Mouse (Mus musculus): ENCODE measurements around the gene Tbc1d24. TPM values are rescaled to one million over a fixed set of nuclear protein-coding genes. Genes with fewer than 3 reads are reported as not detected.
A peak's percentile ranks its signal among the peaks of the same experiment; 100 is the strongest.

Gene Tbc1d24
- polyA plus RNA-seq, 1 experiment, result 50.3 TPM

DNA sequence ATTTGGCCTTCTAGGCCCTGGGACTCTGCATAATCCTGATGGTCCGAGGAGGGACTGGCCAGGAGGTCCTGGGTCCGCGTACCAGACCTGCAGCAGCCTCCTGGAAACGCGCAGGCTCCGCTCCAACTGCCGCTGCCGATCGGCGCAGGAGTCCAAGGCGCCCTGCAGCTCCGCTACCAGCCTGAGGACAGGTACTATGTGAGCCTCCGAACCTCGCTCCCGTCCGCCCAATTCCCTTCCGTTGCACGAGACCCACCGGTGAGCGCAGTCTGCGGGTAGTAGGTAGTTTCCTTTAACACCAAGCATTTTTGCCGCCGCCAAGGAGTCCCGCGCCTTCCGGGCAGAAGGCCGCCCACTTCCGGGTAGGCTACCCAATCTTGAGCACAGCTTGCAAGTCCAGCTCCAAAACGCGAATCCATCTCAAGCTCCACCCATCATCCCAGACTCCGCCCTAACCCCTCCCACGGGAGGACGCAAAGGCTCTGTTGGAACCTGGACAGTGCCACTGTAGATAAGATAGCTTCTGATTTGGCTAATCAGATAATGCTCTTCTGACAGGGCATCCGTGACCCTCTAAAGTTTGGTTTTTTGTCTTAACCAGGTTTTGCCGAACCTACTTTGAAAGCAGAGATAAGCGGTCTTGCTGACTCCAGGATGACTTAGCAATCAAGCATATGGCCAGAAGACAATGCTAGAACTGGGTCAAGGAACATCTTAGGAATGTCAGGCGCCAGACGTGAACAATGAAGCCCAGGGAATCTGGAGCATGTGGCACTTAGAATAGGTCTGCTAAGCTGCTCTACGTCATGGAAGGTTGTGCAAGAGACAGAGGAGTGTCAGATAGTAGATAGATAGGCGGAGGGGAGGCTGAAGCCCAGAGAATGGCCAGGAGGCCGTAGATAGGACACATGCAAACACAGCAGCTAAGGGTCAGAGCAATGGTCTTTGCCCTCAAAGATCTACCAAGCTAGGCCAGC lies 15.4 kb upstream of the Tbc1d24 start, which contains the start of gene Tedc2:
Tedc2 (minus strand) TSS at position 417 of the 977 bp plus-strand sequence.
- DNase-seq, result peak; percentile 95 to 96
- Histone ChIP-seq H3K27ac (ENCODE audit: insufficient read depth, low read length) (peak within 1 kb of the TSS; percentile 62; the same call in 1 of the 2 replicates), H3K27me3 (ENCODE audit: control insufficient read depth, insufficient read depth, low read length) (no peaks in the 10 kb centered on the region), H3K4me3 (replicated peaks; ENCODE audit: insufficient read depth, low read depth, low read length) (peak within 1 kb of the TSS; percentile 96), H3K4me1 (ENCODE audit: control insufficient read depth, insufficient read depth, low read length) (peaks cover 5% of the 10 kb centered on the region; the same call in 1 of the 2 replicates)
- WGBS, result 3% methylated on average over 41 of the region's 41 CpGs
- TF ChIP-seq POLR2A (IDR thresholded peaks at IDR 0.05; ENCODE audit: borderline replicate concordance, insufficient read depth, low read length), result peak; percentile 78; the same call in 1 of the 2 replicates
- no peak for TF ChIP-seq CTCF (IDR thresholded peaks at IDR 0.05; ENCODE audit: borderline replicate concordance, insufficient read depth, low read depth, low read length)

DNA sequence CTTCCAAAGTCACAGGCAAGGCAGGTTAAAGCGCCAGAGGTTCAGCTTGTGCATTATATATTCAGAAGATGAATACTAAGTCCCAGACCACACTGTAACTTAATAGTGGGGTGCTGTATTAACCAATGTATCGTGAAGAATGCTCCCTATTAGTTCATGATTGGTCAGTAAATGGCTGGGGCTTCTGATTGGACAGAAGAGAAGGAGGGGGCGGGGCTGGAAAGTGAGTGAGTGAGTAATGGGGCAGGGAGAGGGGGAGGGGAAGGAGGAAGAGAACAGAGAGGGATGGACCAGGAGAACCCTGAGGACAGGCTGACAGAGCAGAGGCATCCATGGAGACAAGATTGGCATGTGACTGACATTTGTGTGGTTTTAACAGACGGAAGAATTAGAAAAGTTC lies 11.5 kb upstream of the Tbc1d24 start:
- 60% methylated on average over 4 of the region's 4 CpGs for WGBS
- no peak overlapping the region for H3K4me3 ChIP-seq (replicated peaks; ENCODE audit: insufficient read depth, low read depth, low read length)

DNA sequence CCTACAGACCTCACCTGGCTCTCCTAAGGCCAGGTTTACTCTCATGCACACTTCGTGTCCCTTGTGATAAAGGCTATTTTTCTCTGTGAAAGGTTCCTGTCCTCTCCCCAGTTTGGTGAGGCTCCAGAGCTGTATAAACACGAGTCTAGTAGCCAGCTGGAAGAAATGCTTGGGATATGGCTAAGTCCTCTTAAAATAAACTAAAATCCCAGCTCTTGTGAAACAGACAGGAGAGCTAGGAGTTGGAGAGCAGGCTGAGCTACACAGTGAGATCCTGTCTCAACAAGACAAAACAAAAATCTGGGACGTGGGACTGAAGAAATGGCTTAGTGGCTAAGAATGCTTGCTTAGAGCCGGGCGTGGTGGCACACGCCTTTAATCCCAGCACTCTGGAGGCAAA lies 7.8 kb upstream of the Tbc1d24 start:
- peaks cover 15% of the 10 kb centered on the region for H3K4me1 ChIP-seq (ENCODE audit: control insufficient read depth, insufficient read depth, low read length)
- no peak overlapping the region for H3K4me3 ChIP-seq (replicated peaks; ENCODE audit: insufficient read depth, low read depth, low read length)
- H3K27me3 ChIP-seq (ENCODE audit: control insufficient read depth, insufficient read depth, low read length), result no peaks in the 10 kb centered on the region
- 69% methylated on average over 6 of the region's 6 CpGs for WGBS
- no peak for TF ChIP-seq CTCF (IDR thresholded peaks at IDR 0.05; ENCODE audit: borderline replicate concordance, insufficient read depth, low read depth, low read length)
- no peak for TF ChIP-seq POLR2A (IDR thresholded peaks at IDR 0.05; ENCODE audit: borderline replicate concordance, insufficient read depth, low read length)
- no peak for DNase-seq
- H3K27ac ChIP-seq (ENCODE audit: insufficient read depth, low read length), result no peak overlapping the region

More for the DNA sequence above, 11.5 kb upstream of the Tbc1d24 start:
- DNase-seq, result no peak
- Histone ChIP-seq H3K4me1 (ENCODE audit: control insufficient read depth, insufficient read depth, low read length) (peaks cover 5% of the 10 kb centered on the region; the same call in 1 of the 2 replicates), H3K27me3 (ENCODE audit: control insufficient read depth, insufficient read depth, low read length) (no peaks in the 10 kb centered on the region), H3K27ac (ENCODE audit: insufficient read depth, low read length) (no peak overlapping the region)
- TF ChIP-seq CTCF (IDR thresholded peaks at IDR 0.05; ENCODE audit: borderline replicate concordance, insufficient read depth, low read depth, low read length) (no peak), POLR2A (IDR thresholded peaks at IDR 0.05; ENCODE audit: borderline replicate concordance, insufficient read depth, low read length) (no peak)

DNA sequence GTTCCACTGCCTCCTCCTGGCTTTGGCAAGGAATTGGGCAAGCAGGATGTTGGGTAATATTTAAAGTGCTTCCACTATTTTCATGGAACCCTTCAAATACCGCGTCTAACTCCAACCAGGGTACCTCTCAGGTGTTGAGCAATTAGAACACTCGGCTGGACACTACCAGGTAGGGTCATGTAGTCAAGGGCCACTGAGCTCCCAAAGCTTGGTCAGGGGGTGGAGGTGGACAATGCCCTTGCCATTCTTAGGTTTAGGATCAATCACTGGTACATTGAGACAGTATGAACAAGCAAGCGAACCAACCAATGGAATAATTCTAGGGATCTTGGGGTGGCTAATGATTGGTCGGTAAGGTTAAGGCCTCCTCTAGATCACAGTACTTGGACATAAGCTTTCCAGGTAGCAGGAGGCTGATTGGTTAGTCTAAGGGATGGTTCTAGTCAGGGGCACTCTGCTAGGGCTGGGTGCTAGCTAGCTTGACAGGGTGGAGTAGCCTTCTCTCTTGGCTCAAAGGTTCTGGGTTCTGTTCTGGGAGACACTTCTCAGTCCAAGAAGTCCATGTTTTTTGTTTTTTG lies 7.2 kb upstream of the Tbc1d24 start:
- peak overlapping the region; percentile 56 for H3K4me3 ChIP-seq (replicated peaks; ENCODE audit: insufficient read depth, low read depth, low read length)
- H3K27ac ChIP-seq (ENCODE audit: insufficient read depth, low read length), result no peak overlapping the region
- peaks cover 18% of the 10 kb centered on the region for H3K4me1 ChIP-seq (ENCODE audit: control insufficient read depth, insufficient read depth, low read length)
- H3K27me3 ChIP-seq (ENCODE audit: control insufficient read depth, insufficient read depth, low read length), result no peaks in the 10 kb centered on the region
- WGBS, result 33% methylated on average over 5 of the region's 5 CpGs
- no peak for DNase-seq
- TF ChIP-seq POLR2A (IDR thresholded peaks at IDR 0.05; ENCODE audit: borderline replicate concordance, insufficient read depth, low read length) (no peak), CTCF (IDR thresholded peaks at IDR 0.05; ENCODE audit: borderline replicate concordance, insufficient read depth, low read depth, low read length) (peak; percentile 30; the same call in 1 of the 2 replicates)

DNA sequence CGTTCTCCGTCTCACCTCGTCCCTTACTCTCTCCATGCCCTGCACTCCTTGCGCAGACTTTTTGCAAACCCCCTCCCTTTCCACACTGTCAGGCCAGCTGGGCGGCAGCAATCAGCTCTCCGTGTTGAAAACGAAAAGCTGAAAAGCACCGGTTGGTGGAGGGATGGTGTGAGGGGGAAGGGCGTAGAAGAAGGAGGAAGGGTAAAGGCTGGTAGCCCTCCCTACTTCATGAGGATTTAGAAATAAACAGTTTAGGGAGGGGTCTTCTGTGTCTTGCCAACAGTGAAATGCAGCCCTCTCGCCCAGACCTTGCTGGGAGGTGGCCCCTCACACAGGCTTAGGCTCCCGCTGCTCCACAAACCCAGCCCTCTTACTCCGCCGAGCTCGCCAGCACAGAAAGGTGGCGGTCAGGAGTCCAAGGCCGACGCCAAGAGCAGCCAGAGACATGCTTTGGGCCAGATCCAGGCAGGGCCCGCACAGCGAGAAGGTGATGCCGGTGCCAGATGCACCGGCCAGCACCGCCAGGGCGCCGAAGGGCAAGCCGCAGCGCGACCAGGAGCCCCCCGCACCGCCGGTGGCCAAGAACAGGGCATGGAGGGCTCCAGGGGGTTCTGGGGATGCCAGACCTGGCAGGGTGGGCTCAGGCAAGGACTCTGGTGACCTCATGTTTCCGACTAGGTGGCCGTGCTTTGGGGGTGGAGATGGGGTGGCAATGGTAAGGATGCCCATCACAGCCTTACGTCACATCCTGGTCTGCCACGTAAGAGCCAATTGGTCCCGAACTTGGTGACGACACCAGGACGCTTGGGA lies 6.5 kb upstream of the Tbc1d24 start:
- peak overlapping the region; percentile 56 for H3K4me3 ChIP-seq (replicated peaks; ENCODE audit: insufficient read depth, low read depth, low read length)
- peaks cover 18% of the 10 kb centered on the region for H3K4me1 ChIP-seq (ENCODE audit: control insufficient read depth, insufficient read depth, low read length)
- no peaks in the 10 kb centered on the region for H3K27me3 ChIP-seq (ENCODE audit: control insufficient read depth, insufficient read depth, low read length)
- peak overlapping the region; percentile 81 for H3K27ac ChIP-seq (ENCODE audit: insufficient read depth, low read length)
- WGBS, result 3% methylated on average over 37 of the region's 37 CpGs
- peak; percentile 88 to 89 for DNase-seq
- TF ChIP-seq CTCF (IDR thresholded peaks at IDR 0.05; ENCODE audit: borderline replicate concordance, insufficient read depth, low read depth, low read length), result no peak
- TF ChIP-seq POLR2A (IDR thresholded peaks at IDR 0.05; ENCODE audit: borderline replicate concordance, insufficient read depth, low read length), result peak; percentile 62; the same call in 1 of the 2 replicates

DNA sequence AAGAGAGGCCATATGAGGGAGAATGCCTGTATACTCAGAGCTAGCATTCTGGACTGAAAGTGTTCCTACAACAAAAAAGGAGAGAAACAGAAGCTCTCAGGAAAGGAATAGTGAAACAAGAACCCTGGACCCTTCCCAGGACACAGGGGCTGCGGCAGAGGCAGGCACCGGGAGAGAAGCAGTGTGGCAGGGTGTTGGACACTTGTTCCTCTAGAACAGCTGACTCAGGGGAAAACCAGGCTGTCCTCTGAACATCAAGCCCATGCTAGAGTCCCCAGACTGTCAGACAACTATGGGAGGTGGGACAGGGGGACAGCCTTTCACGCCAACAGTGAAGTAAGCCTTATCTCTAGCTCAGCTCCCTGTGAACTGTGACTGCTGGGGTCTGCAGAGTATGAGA lies 5.2 kb upstream of the Tbc1d24 start:
- peaks cover 18% of the 10 kb centered on the region for H3K4me1 ChIP-seq (ENCODE audit: control insufficient read depth, insufficient read depth, low read length)
- H3K27ac ChIP-seq (ENCODE audit: insufficient read depth, low read length), result no peak overlapping the region
- no peak for DNase-seq
- WGBS, result 81% methylated on average over 3 of the region's 3 CpGs
- no peaks in the 10 kb centered on the region for H3K27me3 ChIP-seq (ENCODE audit: control insufficient read depth, insufficient read depth, low read length)
- TF ChIP-seq POLR2A (IDR thresholded peaks at IDR 0.05; ENCODE audit: borderline replicate concordance, insufficient read depth, low read length), result no peak
- no peak for TF ChIP-seq CTCF (IDR thresholded peaks at IDR 0.05; ENCODE audit: borderline replicate concordance, insufficient read depth, low read depth, low read length)
- H3K4me3 ChIP-seq (replicated peaks; ENCODE audit: insufficient read depth, low read depth, low read length), result no peak overlapping the region

DNA sequence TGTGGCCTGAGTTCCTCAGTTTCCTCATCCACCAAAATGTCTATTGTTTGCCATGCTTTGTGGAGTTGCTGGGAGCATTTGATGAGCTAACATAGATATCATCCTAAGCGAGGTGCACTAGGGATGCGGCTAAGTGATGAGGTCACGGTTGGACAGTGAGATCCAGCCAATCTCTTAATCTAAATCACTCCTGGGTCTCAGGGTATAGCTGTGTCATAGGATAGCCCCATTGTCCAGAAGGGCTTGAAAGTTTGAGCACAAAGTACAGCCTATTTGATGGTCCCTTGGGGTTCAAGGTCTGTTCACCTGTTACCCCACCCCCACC lies 4.5 kb upstream of the Tbc1d24 start:
- TF ChIP-seq POLR2A (IDR thresholded peaks at IDR 0.05; ENCODE audit: borderline replicate concordance, insufficient read depth, low read length), result no peak
- no peak for TF ChIP-seq CTCF (IDR thresholded peaks at IDR 0.05; ENCODE audit: borderline replicate concordance, insufficient read depth, low read depth, low read length)
- WGBS, result 93% methylated on average over 3 of the region's 3 CpGs
- Histone ChIP-seq H3K4me1 (ENCODE audit: control insufficient read depth, insufficient read depth, low read length) (peaks cover 18% of the 10 kb centered on the region), H3K27me3 (ENCODE audit: control insufficient read depth, insufficient read depth, low read length) (no peaks in the 10 kb centered on the region), H3K4me3 (replicated peaks; ENCODE audit: insufficient read depth, low read depth, low read length) (no peak overlapping the region), H3K27ac (ENCODE audit: insufficient read depth, low read length) (no peak overlapping the region)
- DNase-seq, result no peak

Data from cerebellum, adult 2 months (tissue).